Mouse (Mus musculus) megakaryocyte, embryonic 14.5 days (primary cell): ENCODE measurements around the gene Lipt1.

ENCODE experiments used
- FLI1 ChIP-seq: IDR thresholded peaks from 2 replicates; pipeline ENCODE4 v1.6.1; 2012; ENCODE audit warnings: low read length, inconsistent platforms, mixed read lengths
- GATA1 ChIP-seq: IDR thresholded peaks from 3 replicates; pipeline ENCODE4 v1.6.1; 2012; ENCODE audit warnings: mixed read lengths, low read length, inconsistent platforms, borderline replicate concordance

GRCm38 (mm10) chr1:37846878-37847277 lies 24.7 kb upstream of the Lipt1 start:
- TF ChIP-seq FLI1 (no peak), GATA1 (no peak)
